Mouse (Mus musculus) Patski (cell line): ENCODE data around the gene Cnot8. TPM values are rescaled to one million over a fixed set of nuclear protein-coding genes. Genes with fewer than 3 reads are reported as not detected.
A peak's percentile ranks its signal among the peaks of the same experiment; 100 is the strongest.

ENCODE experiments used
- ATAC-seq: fragments of 100-300 bp; one replicate; pipeline ENCODE4 v1.8.0; 2021
- CTCF ChIA-PET: fragments of 350-600 bp; sonication (Branson Sonifier 250); formaldehyde crosslinking; loops from one replicate; lab custom pipeline; 2022; ENCODE audit warnings: inconsistent platforms; lab: Charles Lee
- POLR2A ChIA-PET: fragments of 350-600 bp; sonication (Branson Sonifier 250); formaldehyde crosslinking; loops from one replicate; lab custom pipeline; 2022; ENCODE audit warnings: antibody characterized with exemption, inconsistent platforms; lab: Charles Lee
- DNase-seq: peaks from one replicate; pipeline ENCODE4 v3.0.0-alpha.2; 2011; ENCODE audit warnings: low read depth, low spot score
- H3K27me3 ChIP-seq: fragments of 371-371 bp; one replicate; pipeline ENCODE4 v1.5.1; 2021
- CTCF ChIP-seq: fragments of 100-300 bp; IDR thresholded peaks from one replicate; pipeline ENCODE4 v1.5.1; 2021
- in situ Hi-C: fragments of 300-500 bp; cut with MboI; formaldehyde crosslinking; loops from 3 replicates; pipeline ENCODE4 v1.11.1; 2018; ENCODE audit warnings: low pct_unique_long_range_greater_than_20kb, mixed read lengths
- polyA plus RNA-seq: library from polyadenylated mRNA; unstranded; gene quantifications from one replicate; pipeline ENCODE4 v1.2.3, GENCODE M21; 2021

Gene Cnot8
- polyA plus RNA-seq, 1 experiment from 2014 or later: 61.6 TPM

GRCm38 (mm10) chr11:58102581-58103343 is 1.2 kb upstream of the Cnot8 start:
- no peak for DNase-seq
- POLR2A ChIA-PET: interaction anchor here (0.5 kb wide), 1 partner anchor 1123 kb away, joined by 3 read pairs; no protein-coding TSS in a partner anchor
- CTCF ChIA-PET: no interaction called here

GRCm38 (mm10) chr11:58103344-58103653 is 654 bp upstream of the Cnot8 start:
- H3K27me3 ChIP-seq: no peaks in the 10 kb centered on the region
- in situ Hi-C loops: loop anchor here (5.0 kb wide), 1 partner anchor 91 kb away; no protein-coding TSS in a partner anchor
- ATAC-seq: peak; percentile 19
- CTCF ChIA-PET: no interaction called here
- DNase-seq: no peak
- POLR2A ChIA-PET: interaction anchor here (0.9 kb wide), 1 partner anchor 38 kb away, joined by 3 read pairs; no protein-coding TSS in a partner anchor
- TF ChIP-seq CTCF: no peak

More at GRCm38 (mm10) chr11:58102581-58103343, 1.2 kb upstream of the Cnot8 start:
- in situ Hi-C loops: loop anchor here (5.0 kb wide), 1 partner anchor 90 kb away; no protein-coding TSS in a partner anchor
- H3K27me3 ChIP-seq: no peaks in the 10 kb centered on the region
- no peak for TF ChIP-seq CTCF
- ATAC-seq: no peak

DNA sequence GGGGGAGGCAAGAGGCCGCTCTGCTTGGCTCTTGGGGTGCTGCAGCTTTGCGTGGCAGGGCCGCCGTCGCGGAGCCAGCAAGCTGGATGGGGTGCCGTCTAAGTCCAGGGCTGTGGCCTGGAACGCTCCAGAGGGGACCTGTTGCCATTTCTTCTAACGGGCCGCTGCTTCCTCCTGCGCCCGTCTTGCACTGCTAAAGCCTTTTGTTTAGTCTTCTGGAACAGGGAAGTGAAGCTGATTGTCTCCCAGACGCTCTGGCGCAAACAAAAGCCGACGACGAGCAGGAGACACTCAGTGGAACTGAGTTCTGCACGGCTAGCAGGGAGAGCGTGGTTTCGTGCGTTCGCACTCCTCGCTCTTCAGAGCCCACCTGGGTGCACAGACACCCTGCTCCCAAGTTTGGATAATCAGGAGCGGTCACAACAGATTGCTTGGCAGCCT is 418 bp downstream of the Cnot8 start:
- ChIA-PET CTCF (no interaction called here), POLR2A (no interaction called here)
- H3K27me3 ChIP-seq: no peaks in the 10 kb centered on the region
- TF ChIP-seq CTCF: no peak
- in situ Hi-C loops: loop anchor here (5.0 kb wide), 1 partner anchor 92 kb away; no protein-coding TSS in a partner anchor
- ATAC-seq (peak; percentile 51), DNase-seq (peak; percentile 19)

DNA sequence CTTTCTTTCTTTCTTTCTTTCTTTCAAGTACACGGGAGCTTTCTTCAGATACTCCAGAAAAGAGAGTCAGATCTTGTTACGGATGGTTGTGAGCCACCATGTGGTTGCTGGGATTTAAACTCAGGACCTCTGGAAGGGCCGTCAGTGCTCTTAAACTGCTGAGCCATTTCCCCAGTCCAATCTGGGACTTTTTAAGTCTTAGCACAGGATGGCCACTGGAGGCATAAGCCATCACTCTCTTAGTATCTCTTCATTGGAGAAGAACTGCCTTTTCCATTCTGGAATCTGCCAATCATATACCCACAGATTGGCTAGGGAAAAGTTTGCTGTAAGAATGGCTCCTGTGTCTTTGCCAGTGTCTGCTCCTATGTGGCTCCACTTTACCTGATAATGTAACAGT is 3.1 kb downstream of the Cnot8 start:
- no peak for TF ChIP-seq CTCF
- ChIA-PET CTCF (interaction anchor here (1.2 kb wide), 1 partner anchor 57 kb away, joined by 3 read pairs; no protein-coding TSS in a partner anchor), POLR2A (no interaction called here)
- ATAC-seq: no peak
- DNase-seq: no peak
- no peaks in the 10 kb centered on the region for H3K27me3 ChIP-seq
- in situ Hi-C loops: no loop called here

DNA sequence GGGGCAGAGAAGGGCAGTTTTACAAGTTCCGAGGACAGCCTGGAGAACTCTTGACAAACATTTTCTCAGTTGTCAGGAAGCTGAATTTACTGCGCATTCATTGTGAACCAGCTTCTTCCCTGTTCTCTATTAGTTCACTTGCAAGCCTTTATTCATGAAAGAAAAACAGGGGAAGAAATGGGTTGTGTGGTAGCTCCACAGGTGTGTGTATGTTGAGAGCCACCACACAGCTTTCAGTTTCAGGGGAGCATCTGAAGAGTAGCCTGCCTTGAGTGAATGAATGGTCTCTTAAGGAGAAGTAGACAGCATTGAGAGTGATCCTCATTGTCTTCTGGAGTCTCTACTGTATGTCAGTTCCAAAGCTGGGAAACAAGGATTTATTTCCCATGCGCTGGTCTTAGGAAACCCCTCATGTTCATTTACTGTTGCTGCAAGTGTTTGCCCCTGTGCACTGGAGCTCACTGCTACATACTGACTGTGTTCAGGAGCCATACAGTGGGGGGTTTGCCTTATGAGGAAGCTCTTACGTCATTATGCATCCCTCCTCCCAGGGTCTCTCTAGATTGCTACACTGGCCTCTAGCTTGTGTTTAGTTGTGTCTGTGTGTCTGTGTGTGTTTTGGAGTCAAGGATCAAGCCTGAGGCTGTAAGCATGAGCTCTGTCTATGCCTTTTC is 3.8 kb downstream of the Cnot8 start:
- ChIA-PET POLR2A (no interaction called here), CTCF (interaction anchor here (1.2 kb wide), 1 partner anchor 56 kb away, joined by 3 read pairs; no protein-coding TSS in a partner anchor)
- in situ Hi-C loops: no loop called here
- no peaks in the 10 kb centered on the region for H3K27me3 ChIP-seq
- DNase-seq (no peak), ATAC-seq (no peak)
- TF ChIP-seq CTCF: no peak

DNA sequence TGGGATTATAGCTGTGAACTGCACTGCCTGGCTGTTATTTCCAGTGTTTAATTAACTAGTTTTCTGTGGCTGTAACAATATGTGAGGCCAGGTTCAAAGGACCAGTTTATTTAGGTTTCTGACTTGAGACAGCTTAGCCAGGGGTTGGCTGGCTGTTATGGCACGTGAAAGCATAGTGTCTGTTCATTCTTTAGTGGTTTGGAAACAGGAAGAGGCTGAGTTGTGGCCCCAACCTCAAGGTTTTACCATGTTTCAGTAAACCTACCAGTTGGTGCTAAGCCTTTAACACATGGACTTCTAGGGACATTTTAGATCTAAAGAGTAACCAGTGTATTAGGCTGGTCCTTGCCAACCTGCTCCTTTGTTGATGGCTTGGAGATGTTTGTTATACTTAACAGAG is 12.6 kb downstream of the Cnot8 start:
- TF ChIP-seq CTCF: no peak
- in situ Hi-C loops: no loop called here
- POLR2A ChIA-PET: no interaction called here

DNA sequence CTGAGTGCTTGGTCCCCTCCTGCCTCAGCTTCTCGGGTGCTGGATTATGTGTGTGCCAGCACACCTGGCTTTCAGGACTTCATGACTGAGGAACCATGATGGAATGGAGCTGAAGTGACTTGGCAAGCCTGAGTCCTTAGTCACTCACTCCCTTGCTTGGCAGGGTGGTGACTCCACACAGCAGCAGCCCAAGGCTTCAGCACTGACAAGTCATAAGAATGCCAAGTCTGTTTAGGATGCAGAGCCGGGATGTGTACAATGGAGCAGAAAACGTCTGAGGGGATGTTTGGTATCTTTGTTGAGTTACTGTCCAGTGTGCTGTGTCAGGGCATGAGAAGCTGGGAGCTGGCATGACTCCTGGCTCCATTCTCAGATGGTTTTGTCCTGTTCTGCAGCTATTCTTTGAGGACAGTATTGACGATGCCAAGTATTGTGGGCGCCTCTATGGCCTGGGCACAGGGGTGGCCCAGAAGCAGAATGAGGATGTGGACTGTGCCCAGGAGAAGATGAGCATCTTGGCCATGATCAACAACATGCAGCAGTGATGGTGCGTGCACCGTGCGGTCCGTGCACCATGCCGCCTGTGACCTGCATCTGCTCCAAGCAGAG is 13.2 kb downstream of the Cnot8 start:
- in situ Hi-C loops: no loop called here

More for the DNA sequence above, 12.6 kb downstream of the Cnot8 start:
- ATAC-seq (no peak), DNase-seq (no peak)
- no peaks in the 10 kb centered on the region for H3K27me3 ChIP-seq
- CTCF ChIA-PET: interaction anchor here (0.7 kb wide), 1 partner anchor 166 kb away, joined by 3 read pairs; no protein-coding TSS in a partner anchor

DNA sequence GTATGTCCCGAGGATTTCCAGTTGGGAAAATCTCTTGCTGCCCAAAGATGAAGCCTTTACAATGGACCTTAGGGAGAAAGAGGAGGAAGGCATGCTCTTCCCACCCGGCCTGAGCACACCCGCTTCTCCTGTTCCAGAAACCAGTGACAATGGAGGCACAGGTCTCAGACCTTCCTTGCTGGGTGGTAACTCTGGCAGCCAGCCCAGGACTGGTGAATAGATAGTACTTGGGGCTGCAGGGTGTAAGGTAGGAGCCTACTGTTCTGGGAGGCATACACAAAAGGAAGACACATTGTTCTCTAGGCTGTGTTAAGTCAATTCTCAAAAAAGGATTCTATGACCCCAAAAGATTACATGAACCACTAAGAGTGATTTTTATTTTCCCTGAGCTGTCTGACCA is 16.7 kb downstream of the Cnot8 start:
- no peak for ATAC-seq
- no peaks in the 10 kb centered on the region for H3K27me3 ChIP-seq
- POLR2A ChIA-PET: interaction anchor here (0.7 kb wide), 2 partner anchors 14 to 105 kb away, joined by 4 to 5 read pairs; no protein-coding TSS in a partner anchor
- TF ChIP-seq CTCF: no peak
- in situ Hi-C loops: no loop called here
- CTCF ChIA-PET: interaction anchor here (0.9 kb wide), 1 partner anchor 10 kb away, joined by 3 read pairs; no protein-coding TSS in a partner anchor
- DNase-seq: no peak

More for the DNA sequence above, 13.2 kb downstream of the Cnot8 start:
- TF ChIP-seq CTCF: no peak
- no peaks in the 10 kb centered on the region for H3K27me3 ChIP-seq
- no peak for DNase-seq
- POLR2A ChIA-PET: no interaction called here
- CTCF ChIA-PET: no interaction called here
- ATAC-seq: no peak

DNA sequence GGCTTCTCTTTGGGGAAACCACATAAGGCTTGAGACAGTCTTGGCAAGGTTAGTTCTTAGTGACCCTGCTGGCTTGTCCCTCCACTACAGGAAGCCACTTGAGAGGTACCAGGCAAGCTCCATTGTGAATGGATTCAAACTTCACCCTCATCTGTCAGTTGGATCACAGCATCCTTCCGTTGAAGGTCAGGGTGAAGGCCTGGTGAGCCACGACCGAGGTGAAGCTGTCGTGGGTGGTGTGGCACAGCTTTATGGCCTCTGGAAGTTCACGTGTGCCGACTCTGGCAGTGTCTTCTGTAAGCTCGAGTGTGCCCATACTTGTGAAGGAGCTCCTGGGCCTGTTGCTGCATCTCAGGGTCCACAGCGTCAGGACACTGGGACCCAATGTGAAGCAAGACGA is 17.4 kb downstream of the Cnot8 start:
- in situ Hi-C loops: no loop called here
- ATAC-seq (no peak), DNase-seq (no peak)
- CTCF ChIA-PET: interaction anchor here (0.9 kb wide), 1 partner anchor 9 kb away, joined by 3 read pairs; no protein-coding TSS in a partner anchor
- no peaks in the 10 kb centered on the region for H3K27me3 ChIP-seq
- TF ChIP-seq CTCF: no peak
- POLR2A ChIA-PET: interaction anchor here (0.7 kb wide), 1 partner anchor 14 kb away, joined by 5 read pairs; no protein-coding TSS in a partner anchor

- TF ChIP-seq CTCF: no peak
- ATAC-seq (no peak), DNase-seq (no peak)
- no peaks in the 10 kb centered on the region for H3K27me3 ChIP-seq
- CTCF ChIA-PET: no interaction called here
- POLR2A ChIA-PET: no interaction called here
- in situ Hi-C loops: no loop called here
Observed at GRCm38 (mm10) chr11:58123711-58124110, 19.8 kb downstream of the Cnot8 start.
